Mouse (Mus musculus) thymus, postnatal 36 days (tissue): ENCODE data around the gene Kif19a.
A peak's percentile ranks its signal among the peaks of the same experiment; 100 is the strongest.

Source experiments
- DNase-seq, 2 experiments: peaks; one replicate each; pipeline ENCODE4 v3.0.0; 2022; ENCODE audit warnings: mixed read lengths in 2 of 2

The Kif19a gene

GRCm38 (mm10) chr11:114785892-114786291, 20.7 kb downstream of the Kif19a start:
- no peak for DNase-seq

GRCm38 (mm10) chr11:114786326-114786725, 21.1 kb downstream of the Kif19a start:
- no peak for DNase-seq

- no peak for DNase-seq
Measured at GRCm38 (mm10) chr11:114787611-114788010, 22.4 kb downstream of the Kif19a start.

GRCm38 (mm10) chr11:114789061-114789714, 24.0 kb downstream of the Kif19a start:
- DNase-seq: peak; percentile 64 to 73

GRCm38 (mm10) chr11:114789716-114790115, 24.5 kb downstream of the Kif19a start:
- DNase-seq: no peak

- no peak for DNase-seq
Measured at GRCm38 (mm10) chr11:114790171-114790570, 25.0 kb downstream of the Kif19a start.

GRCm38 (mm10) chr11:114790841-114791240, 25.7 kb downstream of the Kif19a start:
- no peak for DNase-seq

- no peak for DNase-seq
Measured at GRCm38 (mm10) chr11:114791351-114791889, 26.2 kb downstream of the Kif19a start.

- no peak for DNase-seq
Measured at GRCm38 (mm10) chr11:114791891-114792411, 26.8 kb downstream of the Kif19a start.

- DNase-seq: no peak
Measured at GRCm38 (mm10) chr11:114792931-114793494, 27.8 kb downstream of the Kif19a start.

GRCm38 (mm10) chr11:114793868-114794545, 28.8 kb downstream of the Kif19a start:
- DNase-seq: no peak

GRCm38 (mm10) chr11:114794691-114795090, 29.5 kb downstream of the Kif19a start:
- no peak for DNase-seq

- DNase-seq: peak; percentile 23 to 39
Measured at GRCm38 (mm10) chr11:114795231-114795746, 30.1 kb downstream of the Kif19a start.

- DNase-seq: no peak
Measured at GRCm38 (mm10) chr11:114795848-114796322, 30.7 kb downstream of the Kif19a start, which contains the start of gene Btbd17. TSS of gene Btbd17 (minus strand) at chr11:114795945.

- DNase-seq: no peak
Measured at GRCm38 (mm10) chr11:114797176-114797575, 32.0 kb downstream of the Kif19a start.

- DNase-seq: no peak
Measured at GRCm38 (mm10) chr11:114797981-114798380, 32.8 kb downstream of the Kif19a start.

- DNase-seq: no peak
Measured at GRCm38 (mm10) chr11:114798624-114799023, 33.4 kb downstream of the Kif19a start, which contains the start of gene Gpr142. TSS of gene Gpr142 (plus strand) at chr11:114798924.

- no peak for DNase-seq
Measured at GRCm38 (mm10) chr11:114801906-114802305, 36.7 kb downstream of the Kif19a start.

GRCm38 (mm10) chr11:114802540-114803267, 37.5 kb downstream of the Kif19a start:
- DNase-seq: no peak

- no peak for DNase-seq
Measured at GRCm38 (mm10) chr11:114803990-114804389, 38.8 kb downstream of the Kif19a start.

GRCm38 (mm10) chr11:114807025-114807424, 41.8 kb downstream of the Kif19a start:
- no peak for DNase-seq
